Mouse (Mus musculus) neural tube, embryonic 14.5 days (tissue): Measurements from ENCODE around the gene Emsy. TPM values are rescaled to one million over a fixed set of nuclear protein-coding genes. Genes with fewer than 3 reads are reported as not detected.

Experiments
- ATAC-seq: fragments of 200-750 bp; cut with Nextera tagmentation; 2 replicates; pipeline ENCODE4 v1.8.0; 2017; ENCODE audit warnings: low read depth, mild to moderate bottlenecking, moderate TSS enrichment, moderate library complexity
- H3K27ac ChIP-seq: fragments of 300-500 bp; sonication (generic); 2 replicates; pipeline ENCODE4 v1.5.1; 2014; ENCODE audit warnings: low read depth, mild to moderate bottlenecking, control low read depth, low read length, moderate library complexity, mixed read lengths
- H3K27me3 ChIP-seq: fragments of 300-500 bp; sonication (generic); 2 replicates; pipeline ENCODE4 v1.6.1; 2014; ENCODE audit warnings: low read length; ENCODE audit not compliant: control insufficient read depth, insufficient read depth
- H3K36me3 ChIP-seq: fragments of 300-500 bp; sonication (generic); 2 replicates; pipeline ENCODE4 v1.6.1; 2014; ENCODE audit warnings: low read length, mixed read lengths; ENCODE audit not compliant: control insufficient read depth, insufficient read depth
- H3K4me1 ChIP-seq: fragments of 300-500 bp; sonication (generic); 2 replicates; pipeline ENCODE4 v1.6.1; 2014; ENCODE audit warnings: low read length; ENCODE audit not compliant: control insufficient read depth, insufficient read depth
- H3K4me2 ChIP-seq: fragments of 300-500 bp; sonication (generic); 2 replicates; pipeline ENCODE4 v1.6.1; 2014; ENCODE audit warnings: mild to moderate bottlenecking, low read depth, low read length, control low read depth
- H3K4me3 ChIP-seq: fragments of 300-500 bp; sonication (generic); 2 replicates; pipeline ENCODE4 v1.5.1; 2014; ENCODE audit warnings: low read depth, low read length, control low read depth, mixed read lengths
- H3K9ac ChIP-seq: fragments of 300-500 bp; sonication (generic); replicated peaks from 2 replicates; pipeline ENCODE4 v1.6.1; 2014; ENCODE audit warnings: low read depth, mild to moderate bottlenecking, control low read depth, low read length, mixed read lengths
- H3K9me3 ChIP-seq: fragments of 300-500 bp; sonication (generic); 2 replicates; pipeline ENCODE4 v1.6.1; 2016; ENCODE audit warnings: low read length; ENCODE audit not compliant: control insufficient read depth
- WGBS: fragments of 180-500 bp; shearing (Covaris S2); extraction: QIAGEN DNeasy Blood & Tissue Kit; methylation state at CpG from one replicate; pipeline ENCODE4 v1.1.7; 2014; 5-methylcytosine and 5-hydroxymethylcytosine counted together
- polyA plus RNA-seq: library from polyadenylated mRNA; unstranded; fragments of >200 nt; fragmentation: Nextera tagmentation; extraction: Ambion mirVana; gene quantifications from 2 replicates; pipeline ENCODE4 v1.2.1, GENCODE M21; 2014

Gene Emsy
- polyA plus RNA-seq, 1 experiment from 2014 or later: 50.5 TPM

GRCm38 (mm10) chr7:98577461-98577860, 79.1 kb downstream of the Emsy start:
- no peaks in the 10 kb centered on the region for H3K27me3 ChIP-seq
- 91% methylated on average over 1 of the region's 1 CpGs for WGBS
- no peak overlapping the region for H3K9ac ChIP-seq
- no peaks in the 10 kb centered on the region; the same call in 1 of the 2 replicates for H3K36me3 ChIP-seq
- H3K4me3 ChIP-seq: no peak overlapping the region
- H3K9me3 ChIP-seq: no peaks in the 10 kb centered on the region
- H3K4me1 ChIP-seq: no peaks in the 10 kb centered on the region
- no peak overlapping the region for H3K27ac ChIP-seq
- H3K4me2 ChIP-seq: no peak overlapping the region
- no peak for ATAC-seq

- no peaks in the 10 kb centered on the region for H3K27me3 ChIP-seq
- H3K9ac ChIP-seq: no peak overlapping the region
- 94% methylated on average over 3 of the region's 3 CpGs for WGBS
- H3K36me3 ChIP-seq: no peaks in the 10 kb centered on the region
- no peaks in the 10 kb centered on the region for H3K9me3 ChIP-seq
- no peaks in the 10 kb centered on the region for H3K4me1 ChIP-seq
- H3K27ac ChIP-seq: no peak overlapping the region
- no peak overlapping the region for H3K4me2 ChIP-seq
- ATAC-seq: no peak
- no peak overlapping the region for H3K4me3 ChIP-seq
Observed at GRCm38 (mm10) chr7:98575651-98576239, 80.8 kb downstream of the Emsy start.

GRCm38 (mm10) chr7:98574771-98575191, 81.8 kb downstream of the Emsy start:
- ATAC-seq: no peak
- no peak overlapping the region for H3K27ac ChIP-seq
- no peaks in the 10 kb centered on the region for H3K36me3 ChIP-seq
- H3K9me3 ChIP-seq: no peaks in the 10 kb centered on the region
- WGBS: 84% methylated on average over 2 of the region's 2 CpGs
- H3K4me3 ChIP-seq: no peak overlapping the region
- no peak overlapping the region for H3K9ac ChIP-seq
- H3K27me3 ChIP-seq: no peaks in the 10 kb centered on the region
- no peaks in the 10 kb centered on the region for H3K4me1 ChIP-seq
- no peak overlapping the region for H3K4me2 ChIP-seq

- H3K4me1 ChIP-seq: no peaks in the 10 kb centered on the region
- WGBS: 91% methylated on average over 7 of the region's 7 CpGs
- no peak overlapping the region for H3K27ac ChIP-seq
- ATAC-seq: no peak
- H3K36me3 ChIP-seq: no peaks in the 10 kb centered on the region
- H3K4me2 ChIP-seq: no peak overlapping the region
- no peaks in the 10 kb centered on the region for H3K9me3 ChIP-seq
- H3K4me3 ChIP-seq: no peak overlapping the region
- H3K9ac ChIP-seq: no peak overlapping the region
- no peaks in the 10 kb centered on the region for H3K27me3 ChIP-seq
Observed at GRCm38 (mm10) chr7:98574271-98574670, 82.3 kb downstream of the Emsy start.

GRCm38 (mm10) chr7:98573231-98573781, 83.3 kb downstream of the Emsy start:
- Histone ChIP-seq H3K9ac (no peak overlapping the region), H3K27me3 (no peaks in the 10 kb centered on the region), H3K4me3 (no peak overlapping the region), H3K36me3 (no peaks in the 10 kb centered on the region), H3K9me3 (no peaks in the 10 kb centered on the region), H3K27ac (no peak overlapping the region), H3K4me1 (no peaks in the 10 kb centered on the region), H3K4me2 (no peak overlapping the region)
- WGBS: 34% methylated on average over 10 of the region's 10 CpGs
- peak; percentile 60; the same call in 1 of the 2 replicates for ATAC-seq

- Histone ChIP-seq H3K36me3 (no peaks in the 10 kb centered on the region), H3K4me1 (peaks cover under 1% of the 10 kb centered on the region; the same call in 1 of the 2 replicates), H3K4me2 (no peak overlapping the region), H3K27ac (no peak overlapping the region), H3K9me3 (no peaks in the 10 kb centered on the region), H3K4me3 (no peak overlapping the region), H3K27me3 (no peaks in the 10 kb centered on the region), H3K9ac (no peak overlapping the region)
- no peak for ATAC-seq
- 37% methylated on average over 10 of the region's 10 CpGs for WGBS
Observed at GRCm38 (mm10) chr7:98572223-98572868, 84.2 kb downstream of the Emsy start.

GRCm38 (mm10) chr7:98570824-98571505, 85.6 kb downstream of the Emsy start:
- WGBS: 69% methylated on average over 8 of the region's 8 CpGs
- Histone ChIP-seq H3K4me1 (peaks cover 6% of the 10 kb centered on the region; the same call in 1 of the 2 replicates), H3K4me3 (no peak overlapping the region), H3K9me3 (no peaks in the 10 kb centered on the region), H3K27me3 (no peaks in the 10 kb centered on the region), H3K27ac (no peak overlapping the region), H3K4me2 (no peak overlapping the region), H3K36me3 (no peaks in the 10 kb centered on the region), H3K9ac (no peak overlapping the region)
- ATAC-seq: no peak

- 20% methylated on average over 5 of the region's 5 CpGs for WGBS
- H3K9me3 ChIP-seq: no peaks in the 10 kb centered on the region
- no peak overlapping the region for H3K4me3 ChIP-seq
- ATAC-seq: no peak
- no peak overlapping the region for H3K9ac ChIP-seq
- H3K36me3 ChIP-seq: no peaks in the 10 kb centered on the region
- H3K4me1 ChIP-seq: peaks cover 6% of the 10 kb centered on the region; the same call in 1 of the 2 replicates
- H3K27me3 ChIP-seq: no peaks in the 10 kb centered on the region
- no peak overlapping the region for H3K4me2 ChIP-seq
- H3K27ac ChIP-seq: no peak overlapping the region
Observed at GRCm38 (mm10) chr7:98567056-98567455, 89.5 kb downstream of the Emsy start.
